ENCODE assay signal across 8 mouse cellular contexts in genomic region chr6:115675166-115675507, GRCm38 (mm10). TPM values are rescaled to one million over a fixed set of nuclear protein-coding genes. Genes with fewer than 3 reads are reported as not detected.
DNase-seq lines count a peak whose midpoint lies in the region; ATAC-seq and TF ChIP-seq lines count a peak whose summit lies in the region.

No protein-coding gene starts in this region.

- no peaks in the 10 kb centered on the region for H3K9me3 ChIP-seq in lung, embryonic 14.5 days (ENCODE audit: low read depth, low read length)
- no peaks in the 10 kb centered on the region for H3K9me3 ChIP-seq in embryonic facial prominence, embryonic 10.5 days
- H3K9me3 ChIP-seq in limb, embryonic 15.5 days, result no peaks in the 10 kb centered on the region

- TF ChIP-seq CTCF in lung, embryonic 14.5 days (IDR thresholded peaks at IDR 0.05; ENCODE audit: low read depth), result no peak
- no peak for TF ChIP-seq CTCF in small intestine, adult 2 months (IDR thresholded peaks at IDR 0.05; ENCODE audit: extremely low read depth, insufficient read length, insufficient replicate concordance, low read depth, low read length)

- WGBS in lung, embryonic 14.5 days, result 1% methylated on average over 13 of the region's 13 CpGs
- under 1% methylated on average over 13 of the region's 13 CpGs for WGBS in embryonic facial prominence, embryonic 10.5 days
- WGBS in limb, embryonic 15.5 days, result 1% methylated on average over 13 of the region's 13 CpGs
- WGBS in small intestine, adult 2 months, result under 1% methylated on average over 13 of the region's 13 CpGs

- H3K4me3 ChIP-seq in lung, embryonic 14.5 days (ENCODE audit: low read depth, low read length), result peak overlapping the region; percentile 100
- peak overlapping the region; percentile 98 for H3K4me3 ChIP-seq in embryonic facial prominence, embryonic 10.5 days
- H3K4me3 ChIP-seq in limb, embryonic 15.5 days, result peak overlapping the region; percentile 99
- H3K4me3 ChIP-seq in small intestine, adult 2 months (ENCODE audit: low read depth, low read length), result peak overlapping the region; percentile 68

- peak overlapping the region; percentile 99 for H3K27ac ChIP-seq in lung, embryonic 14.5 days (ENCODE audit: low read depth)
- H3K27ac ChIP-seq in embryonic facial prominence, embryonic 10.5 days (replicated peaks), result peak overlapping the region; percentile 100
- H3K27ac ChIP-seq in limb, embryonic 15.5 days, result peak overlapping the region; percentile 99
- H3K27ac ChIP-seq in small intestine, adult 2 months (ENCODE audit: insufficient read depth, low read depth, low read length), result peak overlapping the region; percentile 85

- ATAC-seq in lung, embryonic 14.5 days (ENCODE audit: insufficient read depth), result no peak
- no peak for ATAC-seq in limb, embryonic 15.5 days (ENCODE audit: insufficient number of reproducible peaks, low FRiP score, low TSS enrichment, low read depth)

- no peak for TF ChIP-seq POLR2A in small intestine, adult 2 months (IDR thresholded peaks at IDR 0.05; ENCODE audit: low read depth, low read length)

- no peaks in the 10 kb centered on the region for H3K27me3 ChIP-seq in lung, embryonic 14.5 days (ENCODE audit: insufficient read depth, low read length)
- no peaks in the 10 kb centered on the region for H3K27me3 ChIP-seq in embryonic facial prominence, embryonic 10.5 days (replicated peaks; ENCODE audit: low read depth, poor library complexity, severe bottlenecking)
- H3K27me3 ChIP-seq in limb, embryonic 15.5 days, result no peaks in the 10 kb centered on the region
- H3K27me3 ChIP-seq in small intestine, adult 2 months (ENCODE audit: control insufficient read depth, insufficient read depth, low read length), result no peaks in the 10 kb centered on the region

- peak overlapping the region; percentile 100 for H3K9ac ChIP-seq in lung, embryonic 14.5 days
- peak overlapping the region; percentile 100 for H3K9ac ChIP-seq in limb, embryonic 15.5 days

- no peaks in the 10 kb centered on the region for H3K36me3 ChIP-seq in lung, embryonic 14.5 days (ENCODE audit: insufficient read depth)
- peaks cover 19% of the 10 kb centered on the region; the same call in 1 of the 2 replicates for H3K36me3 ChIP-seq in embryonic facial prominence, embryonic 10.5 days (replicated peaks)
- no peaks in the 10 kb centered on the region for H3K36me3 ChIP-seq in limb, embryonic 15.5 days
- no peaks in the 10 kb centered on the region for H3K36me3 ChIP-seq in small intestine, adult 2 months (ENCODE audit: control insufficient read depth, insufficient read depth, low read length)

- peak overlapping the region; percentile 91 for H3K4me2 ChIP-seq in lung, embryonic 14.5 days
- peak overlapping the region; percentile 79 for H3K4me2 ChIP-seq in limb, embryonic 15.5 days

- peak; percentile 35 for DNase-seq in lung, embryonic 14.5 days
- no peak for DNase-seq in lung, postnatal 4 days
- DNase-seq in embryonic facial prominence, embryonic 10.5 days (ENCODE audit: low spot score), result no peak
- DNase-seq in heart, postnatal 4 days, result peak; percentile 16
- no peak for DNase-seq in ovary, postnatal 10 days (ENCODE audit: low spot score)
- DNase-seq in MN1 (ENCODE audit: low spot score), result no peak

- peaks cover 6% of the 10 kb centered on the region for H3K4me1 ChIP-seq in lung, embryonic 14.5 days (ENCODE audit: insufficient read depth)
- peaks cover 19% of the 10 kb centered on the region for H3K4me1 ChIP-seq in embryonic facial prominence, embryonic 10.5 days
- H3K4me1 ChIP-seq in limb, embryonic 15.5 days, result peaks cover 12% of the 10 kb centered on the region
- no peaks in the 10 kb centered on the region; the same call in 1 of the 2 replicates for H3K4me1 ChIP-seq in small intestine, adult 2 months (ENCODE audit: control insufficient read depth, insufficient read depth, insufficient read length, low read length)

RNA-seq across cellular contexts. Expression of gene Raf1, which starts 1.3 kb away (rescaled TPM):
- 121 and 122 TPM in 2 replicates for polyA plus RNA-seq in lung, embryonic 14.5 days (2014; fragmentation: Nextera tagmentation; extraction: Ambion mirVana)
- polyA plus RNA-seq in embryonic facial prominence, embryonic 10.5 days (2016; fragmentation: Nextera tagmentation; extraction: Ambion mirVana), result 123 and 126 TPM in 2 replicates
- 100 to 1,000 TPM; 128 to 142 TPM for total RNA-seq in heart, postnatal 4 days (2021)
- polyA plus RNA-seq in limb, embryonic 15.5 days (2015; fragmentation: Nextera tagmentation; extraction: Ambion mirVana), result 79.5 and 87.3 TPM in 2 replicates
- polyA plus RNA-seq in small intestine, adult 2 months (2012; rRNA removed), result 42.8 and 81.6 TPM in 2 replicates

Comparison
In these comparisons a context has a peak if more than half of its experiments do, and no peak if none do; other contexts are left out.
1. DNase-seq: peak in lung, embryonic 14.5 days (single experiment) and heart, postnatal 4 days (single experiment); none in lung, postnatal 4 days (0 of 2), embryonic facial prominence, embryonic 10.5 days (single experiment), ovary, postnatal 10 days (single experiment) and MN1 (single experiment).
2. Peak in every context shown above with its lines, with median percentiles within 50 percentile points of each other: H3K27ac ChIP-seq and H3K4me3 ChIP-seq.